Mouse (Mus musculus): ENCODE measurements around the gene Asic2.

DNA sequence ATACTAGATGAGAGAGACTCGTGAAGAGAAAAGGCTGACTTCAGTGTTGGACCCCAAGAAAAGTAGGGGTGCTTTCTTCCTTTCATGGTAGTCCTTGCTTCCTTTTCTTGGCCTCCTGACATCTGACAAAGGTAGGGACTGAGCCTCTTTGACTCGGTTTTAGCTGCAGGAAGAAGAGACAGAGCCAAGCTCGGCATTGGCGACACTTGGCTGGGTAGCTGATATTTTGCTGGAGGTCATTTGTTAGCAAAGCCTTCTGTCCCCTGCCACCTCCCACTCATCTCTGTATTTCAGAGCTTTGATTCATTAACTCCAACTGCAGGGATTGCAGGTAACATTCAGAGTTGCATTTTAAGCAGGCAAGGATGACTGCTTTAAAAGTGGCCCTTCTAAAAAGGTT is 762.8 kb downstream of the Asic2 start:
- no peak for TF ChIP-seq GATA1 (IDR thresholded peaks at IDR 0.05; ENCODE audit: low read length)
- no peak for TF ChIP-seq TAL1 (IDR thresholded peaks at IDR 0.05; ENCODE audit: low read length)
